Mouse (Mus musculus) midbrain, embryonic 13.5 days (tissue): ENCODE measurements around the gene Olfr173. TPM values are rescaled to one million over a fixed set of nuclear protein-coding genes. Genes with fewer than 3 reads are reported as not detected.

Experiments
- ATAC-seq: fragments of 200-750 bp; cut with Nextera tagmentation; 2 replicates; pipeline ENCODE4 v1.8.0; 2017; ENCODE audit warnings: mild to moderate bottlenecking, moderate TSS enrichment, moderate library complexity
- H3K27ac ChIP-seq: fragments of 300-500 bp; sonication (generic); 2 replicates; pipeline ENCODE4 v1.5.1; 2015; ENCODE audit warnings: inconsistent platforms, mild to moderate bottlenecking, moderate library complexity
- H3K27me3 ChIP-seq: fragments of 300-500 bp; sonication (generic); 2 replicates; pipeline ENCODE4 v1.6.1; 2015; ENCODE audit warnings: mild to moderate bottlenecking, inconsistent platforms
- H3K36me3 ChIP-seq: fragments of 300-500 bp; sonication (generic); 2 replicates; pipeline ENCODE4 v1.6.1; 2015; ENCODE audit warnings: mild to moderate bottlenecking, inconsistent platforms
- H3K4me1 ChIP-seq: fragments of 300-500 bp; sonication (generic); replicated peaks from 2 replicates; pipeline ENCODE4 v1.6.1; 2015; ENCODE audit warnings: inconsistent platforms
- H3K4me2 ChIP-seq: fragments of 300-500 bp; sonication (generic); replicated peaks from 2 replicates; pipeline ENCODE4 v1.6.1; 2015; ENCODE audit warnings: moderate library complexity, mild to moderate bottlenecking, inconsistent platforms
- H3K4me3 ChIP-seq: fragments of 300-500 bp; sonication (generic); replicated peaks from 2 replicates; pipeline ENCODE4 v1.5.1; 2015; ENCODE audit warnings: mild to moderate bottlenecking, inconsistent platforms
- H3K9ac ChIP-seq: fragments of 300-500 bp; sonication (generic); replicated peaks from 2 replicates; pipeline ENCODE4 v1.6.1; 2015; ENCODE audit warnings: mild to moderate bottlenecking, inconsistent platforms
- H3K9me3 ChIP-seq: fragments of 300-500 bp; sonication (generic); 2 replicates; pipeline ENCODE4 v1.6.1; 2016; ENCODE audit warnings: mild to moderate bottlenecking, inconsistent platforms
- WGBS: fragments of 180-500 bp; shearing (Covaris S2); methylation state at CpG from one replicate; pipeline ENCODE4 v1.1.7; 2015; 5-methylcytosine and 5-hydroxymethylcytosine counted together
- microRNA-seq: library from miRNA; unstranded; fragments of <30 nt; microRNA quantifications from one replicate; pipeline ENCODE4, GENCODE M21; 2016
- polyA plus RNA-seq: library from polyadenylated mRNA; unstranded; fragments of >200 nt; fragmentation: Nextera tagmentation; extraction: Ambion mirVana; gene quantifications from 2 replicates; pipeline ENCODE4 v1.2.1, GENCODE M21; 2015

Olfr173 gene
- not detected in 2 replicates for polyA plus RNA-seq

DNA sequence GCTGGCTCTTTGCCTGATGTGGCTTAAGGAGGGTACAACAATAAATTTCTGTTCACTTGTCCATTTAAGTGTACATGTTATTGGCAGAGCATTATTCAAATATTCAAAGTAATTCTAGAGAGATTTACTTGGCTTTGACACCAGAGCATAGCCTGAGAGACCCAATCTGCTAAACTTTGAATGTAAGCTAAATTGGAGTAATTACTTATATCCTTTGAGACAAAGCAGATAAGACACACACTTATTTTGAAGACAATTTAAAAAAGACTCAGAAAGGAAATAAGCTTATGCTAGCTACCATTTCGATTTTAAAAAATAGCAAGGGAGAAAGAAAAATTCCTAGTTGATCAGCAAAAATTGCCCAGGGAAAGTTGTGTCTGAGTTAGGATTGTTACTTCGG lies at the start of gene Olfr173:
Gene Olfr173 (minus strand): TSS at position 101 of the 400 bp plus-strand sequence.
- no peak for ATAC-seq
- H3K4me2 ChIP-seq: no peak within 1 kb of the TSS
- no peak within 1 kb of the TSS for H3K9ac ChIP-seq
- no peak within 1 kb of the TSS for H3K4me3 ChIP-seq
- no peaks in the 10 kb centered on the region for H3K4me1 ChIP-seq
- H3K9me3 ChIP-seq: no peaks in the 10 kb centered on the region
- 79% methylated on average over 2 of the region's 2 CpGs for WGBS
- H3K36me3 ChIP-seq: no peaks in the 10 kb centered on the region
- no peak within 1 kb of the TSS for H3K27ac ChIP-seq
- no peaks in the 10 kb centered on the region for H3K27me3 ChIP-seq

DNA sequence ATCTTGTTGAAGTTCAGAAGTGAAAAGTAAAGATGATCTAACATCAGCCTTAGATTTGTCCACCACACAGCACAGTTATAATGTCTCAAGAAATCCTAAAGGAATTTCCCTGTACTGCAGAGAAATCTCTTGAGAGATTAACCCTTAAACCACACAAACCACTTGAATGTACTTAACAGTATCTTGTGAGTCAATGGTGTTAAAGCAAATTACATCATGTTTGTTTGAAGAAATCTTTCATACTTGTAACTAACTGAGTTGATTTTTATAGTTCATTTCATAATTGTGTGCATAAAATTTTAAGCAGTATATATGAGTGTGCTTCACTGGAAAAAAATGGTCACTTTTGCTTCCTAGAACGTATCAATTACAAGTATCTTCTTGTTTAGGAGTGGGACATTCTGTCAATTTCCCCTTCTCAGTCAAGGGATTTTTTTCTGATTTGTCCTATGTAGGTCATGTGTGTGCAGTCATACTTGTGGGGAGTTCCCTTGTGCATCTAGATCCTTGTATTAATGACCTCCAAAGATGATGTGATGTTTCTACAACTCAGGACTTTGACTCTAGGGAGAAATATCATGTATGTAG lies 26.8 kb upstream of the Olfr173 start, which contains the start of gene Olfr175-ps1:
Gene Olfr175-ps1 (minus strand): TSS at position 51 of the 588 bp plus-strand sequence.
- Histone ChIP-seq H3K27ac (no peak within 1 kb of the TSS), H3K9me3 (no peaks in the 10 kb centered on the region; the same call in 1 of the 2 replicates), H3K27me3 (no peaks in the 10 kb centered on the region), H3K4me1 (no peaks in the 10 kb centered on the region), H3K4me2 (no peak within 1 kb of the TSS), H3K9ac (no peak within 1 kb of the TSS), H3K36me3 (no peaks in the 10 kb centered on the region), H3K4me3 (no peak within 1 kb of the TSS)
- ATAC-seq: no peak
- WGBS: 82% methylated on average over 1 of the region's 1 CpGs

- Histone ChIP-seq H3K4me2 (no peak within 1 kb of the TSS), H3K36me3 (no peaks in the 10 kb centered on the region), H3K27me3 (no peaks in the 10 kb centered on the region), H3K4me3 (no peak within 1 kb of the TSS), H3K9ac (no peak within 1 kb of the TSS), H3K4me1 (no peaks in the 10 kb centered on the region), H3K27ac (no peak within 1 kb of the TSS), H3K9me3 (no peaks in the 10 kb centered on the region)
- WGBS: 83% methylated on average over 1 of the region's 1 CpGs
- no peak for ATAC-seq
These were observed 37.0 kb downstream of the Olfr173 start, which contains the start of gene Olfr172 for GRCm38 (mm10) chr16:58763076-58763475. TSS of gene Olfr172 (minus strand) at chr16:58763176.

DNA sequence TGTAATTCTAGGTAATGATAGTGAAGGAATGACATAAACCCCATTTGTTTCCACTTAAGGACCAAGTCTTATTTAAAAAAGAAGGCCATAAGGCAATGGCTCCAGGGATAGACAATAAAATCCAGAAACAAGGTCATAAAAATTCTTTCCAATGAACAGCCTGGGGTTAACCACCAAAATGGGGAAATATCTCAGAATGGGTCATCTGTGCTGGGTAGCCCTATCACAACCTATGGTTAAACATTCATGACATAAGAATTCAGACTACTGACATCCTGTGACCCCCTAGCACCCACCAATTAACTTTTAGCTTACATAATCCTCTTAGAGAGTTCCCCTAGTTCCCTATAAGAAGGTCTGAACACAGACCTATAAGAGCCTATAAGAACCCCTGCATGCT lies 43.9 kb downstream of the Olfr173 start:
- H3K36me3 ChIP-seq: no peaks in the 10 kb centered on the region
- H3K4me2 ChIP-seq: no peak overlapping the region
- no peak for ATAC-seq
- no peak overlapping the region for H3K27ac ChIP-seq
- H3K9me3 ChIP-seq: no peaks in the 10 kb centered on the region
- no peaks in the 10 kb centered on the region for H3K4me1 ChIP-seq
- no peaks in the 10 kb centered on the region for H3K27me3 ChIP-seq
- no peak overlapping the region for H3K9ac ChIP-seq
- H3K4me3 ChIP-seq: no peak overlapping the region

DNA sequence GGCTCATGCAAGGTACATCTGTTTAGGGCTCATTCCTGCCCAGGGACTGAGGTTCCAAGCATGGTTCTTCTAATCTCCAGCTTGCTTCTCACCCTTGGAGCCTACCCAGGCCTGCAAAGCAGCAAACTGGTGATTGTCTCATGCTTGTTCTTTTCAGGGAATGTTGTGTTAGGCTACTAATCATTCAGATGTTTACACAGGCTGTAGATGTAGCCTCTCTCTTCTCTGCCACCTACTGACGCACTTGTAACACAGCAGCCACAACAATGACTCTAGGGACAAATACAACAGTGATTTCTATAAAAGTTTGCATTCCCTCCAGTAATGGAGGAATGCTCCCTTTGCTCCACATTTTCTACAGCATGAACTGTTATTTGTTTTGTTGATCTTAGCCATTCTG lies 48.8 kb downstream of the Olfr173 start:
- Histone ChIP-seq H3K36me3 (no peaks in the 10 kb centered on the region), H3K9me3 (no peaks in the 10 kb centered on the region), H3K4me3 (no peak overlapping the region), H3K27me3 (no peaks in the 10 kb centered on the region), H3K4me1 (no peaks in the 10 kb centered on the region), H3K4me2 (no peak overlapping the region), H3K9ac (no peak overlapping the region), H3K27ac (no peak overlapping the region)
- no peak for ATAC-seq
- 40% methylated on average over 1 of the region's 1 CpGs for WGBS

GRCm38 (mm10) chr16:58746715-58747114 lies 53.4 kb downstream of the Olfr173 start:
- Histone ChIP-seq H3K9ac (no peak overlapping the region), H3K4me2 (no peak overlapping the region), H3K9me3 (no peaks in the 10 kb centered on the region), H3K27me3 (no peaks in the 10 kb centered on the region), H3K27ac (no peak overlapping the region), H3K36me3 (no peaks in the 10 kb centered on the region), H3K4me1 (no peaks in the 10 kb centered on the region), H3K4me3 (no peak overlapping the region)
- ATAC-seq: no peak
- WGBS: 82% methylated on average over 4 of the region's 4 CpGs

Small RNA genes lying within 50 kb of the gene (microRNA-seq; reads per million reads assigned to microRNA genes)
- gene Gm27564: not detected

Other genes with a start within 250 kb of the Olfr173 start
- not detected in 2 replicates for gene Gm813, start 183.3 kb downstream of the Olfr173 start, polyA plus RNA-seq
- gene E330017A01Rik, start 161.5 kb downstream of the Olfr173 start, polyA plus RNA-seq: not detected in 2 replicates
- 7.1 and 10.6 TPM in 2 replicates for gene Cpox, start 130.0 kb downstream of the Olfr173 start, polyA plus RNA-seq
- gene Gpr15, start 81.2 kb downstream of the Olfr173 start, polyA plus RNA-seq: not detected in 2 replicates
- 113 and 119 TPM in 2 replicates for gene Cldnd1, start 72.4 kb downstream of the Olfr173 start, polyA plus RNA-seq
- not detected in 2 replicates for gene Olfr172, start 37.1 kb downstream of the Olfr173 start, polyA plus RNA-seq
- not detected in 2 replicates for gene Olfr175-ps1, start 26.5 kb upstream of the Olfr173 start, polyA plus RNA-seq
- gene Olfr177, start 74.5 kb upstream of the Olfr173 start, polyA plus RNA-seq: not detected in 2 replicates
- not detected in 2 replicates for gene Olfr178, start 91.8 kb upstream of the Olfr173 start, polyA plus RNA-seq
- not detected in 2 replicates for gene Olfr181, start 128.5 kb upstream of the Olfr173 start, polyA plus RNA-seq
- gene Olfr180, start 129.1 kb upstream of the Olfr173 start, polyA plus RNA-seq: not detected in 2 replicates
- gene Olfr183, start 195.1 kb upstream of the Olfr173 start, polyA plus RNA-seq: not detected in 2 replicates
- gene Olfr186, start 230.0 kb upstream of the Olfr173 start, polyA plus RNA-seq: not detected in 2 replicates
- gene Olfr187, start 239.5 kb upstream of the Olfr173 start, polyA plus RNA-seq: not detected in 2 replicates